Mouse (Mus musculus): ENCODE measurements around the gene Itga2.
A peak's percentile ranks its signal among the peaks of the same experiment; 100 is the strongest.

DNA sequence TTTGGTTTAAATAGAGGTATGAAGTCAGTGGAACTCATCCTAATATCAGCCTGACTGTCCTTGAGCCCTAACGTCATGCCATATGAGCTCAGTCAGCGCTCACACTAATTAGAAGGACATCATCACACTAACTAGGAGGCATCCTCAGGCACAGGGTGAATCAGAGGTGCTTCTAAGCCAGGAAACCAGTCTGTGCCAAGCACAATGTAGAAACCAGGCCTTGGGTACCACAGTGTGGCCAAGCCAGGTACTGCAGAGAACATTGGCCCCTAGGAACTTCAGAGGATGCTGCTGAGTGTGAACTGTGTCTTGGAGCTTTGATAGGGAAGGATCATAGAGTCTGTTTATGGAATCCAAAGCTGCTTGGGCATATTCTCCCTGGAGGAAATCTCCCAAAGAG lies 32.3 kb upstream of the Itga2 start:
- TF ChIP-seq POLR2A (IDR thresholded peaks at IDR 0.05; ENCODE audit: borderline replicate concordance, low read depth, low read length) (no peak), CTCF (IDR thresholded peaks at IDR 0.05; ENCODE audit: low read depth, low read length) (peak; percentile 60)

Measured in bone marrow macrophage, adult 2 months (primary cell).